Mouse (Mus musculus): Measurements from ENCODE around the gene Gm4131.

- no peak for TF ChIP-seq POLR2A (IDR thresholded peaks at IDR 0.05; ENCODE audit: extremely low read depth, insufficient read depth, low read length)
- no peak for TF ChIP-seq CTCF (IDR thresholded peaks at IDR 0.05; ENCODE audit: low read depth, low read length)
These were observed 150.0 kb downstream of the Gm4131 start for GRCm38 (mm10) chr14:62416742-62417134.
